Mouse (Mus musculus) limb, embryonic 13.5 days (tissue): ENCODE results near the gene Fam227b. TPM values are rescaled to one million over a fixed set of nuclear protein-coding genes. Genes with fewer than 3 reads are reported as not detected.

Source experiments
- ATAC-seq: fragments of 200-750 bp; cut with Nextera tagmentation; 2 replicates; pipeline ENCODE4 v1.8.0; 2017; ENCODE audit warnings: low read depth, moderate number of reproducible peaks, moderate TSS enrichment; ENCODE audit not compliant: low FRiP score
- H3K27ac ChIP-seq: fragments of 300-500 bp; sonication (generic); 2 replicates; pipeline ENCODE4 v1.5.1; 2015; ENCODE audit warnings: inconsistent platforms, mild to moderate bottlenecking, moderate library complexity
- H3K27me3 ChIP-seq: fragments of 300-500 bp; sonication (generic); 2 replicates; pipeline ENCODE4 v1.6.1; 2015; ENCODE audit warnings: mild to moderate bottlenecking, inconsistent platforms
- H3K36me3 ChIP-seq: fragments of 300-500 bp; sonication (generic); 2 replicates; pipeline ENCODE4 v1.6.1; 2015; ENCODE audit warnings: inconsistent platforms, mild to moderate bottlenecking, moderate library complexity
- H3K4me1 ChIP-seq: fragments of 300-500 bp; sonication (generic); 2 replicates; pipeline ENCODE4 v1.6.1; 2015; ENCODE audit warnings: inconsistent platforms
- H3K4me2 ChIP-seq: fragments of 300-500 bp; sonication (generic); replicated peaks from 2 replicates; pipeline ENCODE4 v1.6.1; 2015; ENCODE audit warnings: inconsistent platforms, mild to moderate bottlenecking, moderate library complexity
- H3K4me3 ChIP-seq: fragments of 300-500 bp; sonication (generic); 2 replicates; pipeline ENCODE4 v1.5.1; 2015; ENCODE audit warnings: moderate library complexity, mild to moderate bottlenecking, inconsistent platforms
- H3K9ac ChIP-seq: fragments of 300-500 bp; sonication (generic); 2 replicates; pipeline ENCODE4 v1.6.1; 2015; ENCODE audit warnings: mild to moderate bottlenecking, inconsistent platforms
- H3K9me3 ChIP-seq: fragments of 300-500 bp; sonication (generic); 2 replicates; pipeline ENCODE4 v1.6.1; 2016; ENCODE audit warnings: inconsistent platforms
- WGBS: fragments of 180-500 bp; shearing (Covaris S2); methylation state at CpG from one replicate; pipeline ENCODE4 v1.1.7; 2015; 5-methylcytosine and 5-hydroxymethylcytosine counted together
- polyA plus RNA-seq: library from polyadenylated mRNA; unstranded; fragments of >200 nt; fragmentation: Nextera tagmentation; extraction: Ambion mirVana; gene quantifications from 2 replicates; pipeline ENCODE4 v1.2.1, GENCODE M21; 2015

The Fam227b gene
- polyA plus RNA-seq, 1 experiment from 2014 or later, result not detected

GRCm38 (mm10) chr2:126053657-126054056, 98.1 kb downstream of the Fam227b start:
- H3K4me3 ChIP-seq, result no peak overlapping the region
- H3K4me1 ChIP-seq, result peaks cover 6% of the 10 kb centered on the region
- peak; percentile 48; the same call in 1 of the 2 replicates for ATAC-seq
- H3K36me3 ChIP-seq, result no peaks in the 10 kb centered on the region
- no peak overlapping the region for H3K4me2 ChIP-seq
- WGBS, result 63% methylated on average over 5 of the region's 5 CpGs
- no peak overlapping the region for H3K27ac ChIP-seq
- no peak overlapping the region for H3K9ac ChIP-seq
- H3K9me3 ChIP-seq, result no peaks in the 10 kb centered on the region
- no peaks in the 10 kb centered on the region for H3K27me3 ChIP-seq

- Histone ChIP-seq H3K9me3 (no peaks in the 10 kb centered on the region), H3K27me3 (no peaks in the 10 kb centered on the region), H3K4me2 (no peak overlapping the region), H3K4me3 (no peak overlapping the region), H3K9ac (no peak overlapping the region), H3K27ac (no peak overlapping the region), H3K4me1 (peaks cover 6% of the 10 kb centered on the region), H3K36me3 (no peaks in the 10 kb centered on the region)
- 18% methylated on average over 6 of the region's 6 CpGs for WGBS
- peak; percentile 48 for ATAC-seq
These were observed 98.9 kb downstream of the Fam227b start for GRCm38 (mm10) chr2:126052749-126053557.

- Histone ChIP-seq H3K4me1 (0 out of 2 replicates have a peak, but pooled peaks cover 3% of the 10 kb centered on the region), H3K9me3 (no peaks in the 10 kb centered on the region), H3K27me3 (no peaks in the 10 kb centered on the region), H3K36me3 (no peaks in the 10 kb centered on the region), H3K4me2 (no peak overlapping the region), H3K9ac (no peak overlapping the region), H3K27ac (no peak overlapping the region), H3K4me3 (no peak overlapping the region)
- WGBS, result 81% methylated on average over 5 of the region's 5 CpGs
- no peak for ATAC-seq
These were observed 106.2 kb downstream of the Fam227b start for GRCm38 (mm10) chr2:126045621-126046020.

- 67% methylated on average over 3 of the region's 3 CpGs for WGBS
- Histone ChIP-seq H3K4me1 (0 out of 2 replicates have a peak, but pooled peaks cover 3% of the 10 kb centered on the region), H3K36me3 (no peaks in the 10 kb centered on the region), H3K9me3 (no peaks in the 10 kb centered on the region), H3K4me2 (no peak overlapping the region), H3K9ac (no peak overlapping the region), H3K4me3 (no peak overlapping the region), H3K27me3 (no peaks in the 10 kb centered on the region), H3K27ac (0 out of 2 replicates have a peak overlapping the region, but pooled peaks have one; percentile 15)
- ATAC-seq, result no peak
These were observed 109.1 kb downstream of the Fam227b start for GRCm38 (mm10) chr2:126042674-126043073.

GRCm38 (mm10) chr2:126041237-126041636, 110.6 kb downstream of the Fam227b start:
- Histone ChIP-seq H3K4me1 (0 out of 2 replicates have a peak, but pooled peaks cover 7% of the 10 kb centered on the region), H3K9ac (no peak overlapping the region), H3K4me3 (no peak overlapping the region), H3K4me2 (no peak overlapping the region), H3K9me3 (no peaks in the 10 kb centered on the region), H3K36me3 (no peaks in the 10 kb centered on the region), H3K27ac (no peak overlapping the region), H3K27me3 (no peaks in the 10 kb centered on the region)
- peak; percentile 36; the same call in 1 of the 2 replicates for ATAC-seq
- WGBS, result 80% methylated on average over 6 of the region's 6 CpGs

GRCm38 (mm10) chr2:126040651-126041050, 111.2 kb downstream of the Fam227b start:
- no peak overlapping the region for H3K9ac ChIP-seq
- 0 out of 2 replicates have a peak, but pooled peaks cover 8% of the 10 kb centered on the region for H3K4me1 ChIP-seq
- H3K4me3 ChIP-seq, result no peak overlapping the region
- no peaks in the 10 kb centered on the region for H3K27me3 ChIP-seq
- no peaks in the 10 kb centered on the region for H3K9me3 ChIP-seq
- H3K4me2 ChIP-seq, result no peak overlapping the region
- peak; percentile 28; the same call in 1 of the 2 replicates for ATAC-seq
- 85% methylated on average over 2 of the region's 2 CpGs for WGBS
- no peaks in the 10 kb centered on the region for H3K36me3 ChIP-seq
- no peak overlapping the region for H3K27ac ChIP-seq

- no peak overlapping the region for H3K27ac ChIP-seq
- no peaks in the 10 kb centered on the region for H3K9me3 ChIP-seq
- H3K4me2 ChIP-seq, result no peak overlapping the region
- H3K9ac ChIP-seq, result no peak overlapping the region
- H3K4me3 ChIP-seq, result no peak overlapping the region
- ATAC-seq, result no peak
- H3K4me1 ChIP-seq, result peaks cover 18% of the 10 kb centered on the region; the same call in 1 of the 2 replicates
- no peaks in the 10 kb centered on the region for H3K36me3 ChIP-seq
- WGBS, result 77% methylated on average over 4 of the region's 4 CpGs
- H3K27me3 ChIP-seq, result no peaks in the 10 kb centered on the region
These were observed 112.4 kb downstream of the Fam227b start for GRCm38 (mm10) chr2:126039414-126039891.

- ATAC-seq, result no peak
- Histone ChIP-seq H3K4me1 (peaks cover 18% of the 10 kb centered on the region; the same call in 1 of the 2 replicates), H3K4me2 (peak overlapping the region; percentile 31), H3K9ac (no peak overlapping the region), H3K4me3 (no peak overlapping the region), H3K36me3 (no peaks in the 10 kb centered on the region), H3K27ac (no peak overlapping the region), H3K9me3 (no peaks in the 10 kb centered on the region), H3K27me3 (no peaks in the 10 kb centered on the region)
- WGBS, result 68% methylated on average over 7 of the region's 7 CpGs
These were observed 113.4 kb downstream of the Fam227b start for GRCm38 (mm10) chr2:126038221-126039000.

GRCm38 (mm10) chr2:126036121-126036520, 115.7 kb downstream of the Fam227b start:
- WGBS, result 81% methylated on average over 4 of the region's 4 CpGs
- Histone ChIP-seq H3K4me1 (peaks cover 15% of the 10 kb centered on the region; the same call in 1 of the 2 replicates), H3K9ac (0 out of 2 replicates have a peak overlapping the region, but pooled peaks have one; percentile 2), H3K4me2 (peak overlapping the region; percentile 55), H3K9me3 (no peaks in the 10 kb centered on the region), H3K36me3 (no peaks in the 10 kb centered on the region), H3K27ac (no peak overlapping the region), H3K4me3 (peak overlapping the region; percentile 26), H3K27me3 (no peaks in the 10 kb centered on the region)
- no peak for ATAC-seq

GRCm38 (mm10) chr2:126035013-126035770, 116.6 kb downstream of the Fam227b start:
- Histone ChIP-seq H3K4me3 (peak overlapping the region; percentile 26), H3K36me3 (no peaks in the 10 kb centered on the region), H3K9me3 (no peaks in the 10 kb centered on the region), H3K9ac (peak overlapping the region; percentile 31; the same call in 1 of the 2 replicates), H3K4me1 (peaks cover 15% of the 10 kb centered on the region; the same call in 1 of the 2 replicates), H3K27me3 (no peaks in the 10 kb centered on the region), H3K27ac (peak overlapping the region; percentile 39; the same call in 1 of the 2 replicates), H3K4me2 (peak overlapping the region; percentile 55)
- no peak for ATAC-seq
- WGBS, result 76% methylated on average over 15 of the region's 15 CpGs

- Histone ChIP-seq H3K36me3 (no peaks in the 10 kb centered on the region), H3K27ac (peak within 1 kb of the TSS; percentile 39; the same call in 1 of the 2 replicates), H3K9me3 (no peaks in the 10 kb centered on the region), H3K4me2 (peak within 1 kb of the TSS; percentile 55), H3K27me3 (no peaks in the 10 kb centered on the region), H3K4me3 (peak within 1 kb of the TSS; percentile 26), H3K4me1 (peaks cover 15% of the 10 kb centered on the region; the same call in 1 of the 2 replicates), H3K9ac (peak within 1 kb of the TSS; percentile 31; the same call in 1 of the 2 replicates)
- WGBS, result 16% methylated on average over 15 of the region's 15 CpGs
- peak; percentile 88 for ATAC-seq
These were observed 117.3 kb downstream of the Fam227b start, which contains the start of gene Fgf7 for GRCm38 (mm10) chr2:126034379-126035005. TSS of gene Fgf7 (plus strand) at chr2:126034658.
